Mouse (Mus musculus) gastrocnemius, postnatal 10 days (tissue): ENCODE measurements at regions not wholly inside any gene's neighbourhood (a gene's known extent, or its start where the extent isn't known, plus 50 kb on each side); places are given as distances from the start of the nearest gene placed in this dataset.
"Not testable (repeated sequence)": the region's sequence is repeated elsewhere in the genome, so short reads cannot be mapped to it uniquely, and the experiment has no call there.

Experiments
- DNase-seq: peaks from one replicate; pipeline ENCODE4 v3.0.0; 2021; ENCODE audit warnings: mixed read lengths

DNA sequence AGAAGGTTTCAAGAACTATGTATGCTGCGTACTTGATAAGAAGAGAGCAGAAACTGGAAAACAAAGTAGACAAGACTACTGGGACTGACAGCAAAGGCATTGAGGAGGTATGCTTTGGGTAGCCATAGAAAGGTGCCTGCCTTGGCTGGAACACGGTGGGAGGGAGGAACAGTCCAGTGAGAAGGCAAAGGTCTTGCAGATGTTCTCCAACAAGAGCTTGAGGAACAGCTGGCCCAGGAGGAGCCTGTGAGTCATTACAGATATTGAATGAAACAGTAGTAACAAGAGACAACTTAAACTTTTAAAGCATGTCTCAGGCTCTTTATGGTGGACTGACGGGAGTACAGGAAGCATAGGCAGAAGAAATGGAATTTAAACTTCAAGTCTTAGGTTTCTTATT lies 424.9 kb upstream of the Sphkap start:
- DNase-seq: no peak

- no peak for DNase-seq
Observed at GRCm38 (mm10) chr1:83831900-83832535, 424.0 kb upstream of the Sphkap start.

- DNase-seq: no peak
Observed at GRCm38 (mm10) chr1:83830025-83830645, 422.1 kb upstream of the Sphkap start.

DNA sequence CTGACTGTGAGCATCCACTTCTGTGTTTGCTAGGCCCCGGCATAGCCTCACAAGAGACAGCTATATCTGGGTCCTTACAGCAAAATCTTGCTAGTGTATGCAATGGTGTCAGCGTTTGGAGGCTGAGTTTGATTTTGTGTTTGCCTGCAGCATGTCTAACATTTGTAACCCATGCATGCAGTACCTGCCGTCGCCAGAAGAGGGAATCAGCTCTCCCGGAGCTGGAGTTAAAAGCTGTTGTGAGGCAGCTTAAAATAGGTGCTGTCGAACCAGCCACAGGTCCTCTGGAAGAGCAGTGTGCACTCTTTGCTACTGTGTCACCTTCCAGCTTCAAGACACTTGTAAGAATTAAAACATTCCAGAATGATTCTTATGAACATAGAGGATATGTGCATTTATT lies 403.2 kb upstream of the Sphkap start:
- DNase-seq: not testable (repeated sequence)

DNA sequence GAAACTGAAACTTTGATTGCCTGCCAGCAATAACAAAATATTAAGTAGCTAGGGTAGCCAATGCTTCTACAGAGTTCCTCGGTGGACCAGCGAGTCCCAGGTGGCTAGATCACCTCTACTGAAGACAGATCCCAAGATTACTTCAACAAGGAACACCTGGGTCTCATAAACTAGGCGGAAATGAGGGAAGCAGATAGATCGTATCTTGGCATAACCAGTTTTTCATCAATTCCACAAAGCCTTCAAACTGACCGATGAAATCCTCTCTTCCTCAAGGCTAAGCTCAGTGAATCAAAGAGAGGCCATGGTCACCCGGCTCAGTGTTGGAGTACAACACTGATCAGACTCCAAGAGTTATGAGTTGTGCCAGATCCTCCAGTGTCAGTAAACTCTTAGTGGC lies 400.4 kb upstream of the Sphkap start:
- no peak for DNase-seq

DNA sequence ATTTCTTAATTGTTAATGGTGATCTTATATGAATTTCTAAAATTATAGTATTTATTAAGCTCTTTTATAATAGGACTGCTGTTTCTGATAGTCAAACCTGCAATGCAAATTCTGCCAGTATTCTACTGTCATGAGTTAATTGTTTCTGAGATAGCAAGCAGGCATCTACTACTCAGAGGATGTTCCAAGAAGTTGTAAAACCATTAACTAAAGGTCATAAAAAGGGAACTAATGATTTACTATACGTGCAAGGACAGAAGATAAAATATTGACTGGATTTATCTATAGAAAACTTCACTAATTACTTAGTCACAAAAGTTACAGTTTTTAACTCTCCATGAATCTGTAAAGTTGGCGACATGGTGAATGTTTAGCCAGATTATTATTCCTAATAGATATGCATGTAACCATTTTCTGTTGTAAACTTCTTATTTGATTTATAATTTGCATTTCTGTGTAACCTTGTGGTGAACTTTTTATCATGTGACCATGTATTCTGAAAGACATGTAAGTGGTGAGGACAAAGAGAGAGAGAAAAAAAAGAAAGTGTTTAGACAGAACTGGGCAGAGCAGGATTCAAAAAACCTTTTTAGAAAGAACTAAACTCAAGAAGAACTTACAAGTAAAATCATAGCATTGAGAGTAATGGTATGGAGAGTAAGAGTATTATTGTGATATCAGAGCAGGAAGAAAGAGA lies 395.5 kb upstream of the Sphkap start:
- no peak for DNase-seq

GRCm38 (mm10) chr1:83801759-83802158 lies 393.8 kb upstream of the Sphkap start:
- no peak for DNase-seq

DNA sequence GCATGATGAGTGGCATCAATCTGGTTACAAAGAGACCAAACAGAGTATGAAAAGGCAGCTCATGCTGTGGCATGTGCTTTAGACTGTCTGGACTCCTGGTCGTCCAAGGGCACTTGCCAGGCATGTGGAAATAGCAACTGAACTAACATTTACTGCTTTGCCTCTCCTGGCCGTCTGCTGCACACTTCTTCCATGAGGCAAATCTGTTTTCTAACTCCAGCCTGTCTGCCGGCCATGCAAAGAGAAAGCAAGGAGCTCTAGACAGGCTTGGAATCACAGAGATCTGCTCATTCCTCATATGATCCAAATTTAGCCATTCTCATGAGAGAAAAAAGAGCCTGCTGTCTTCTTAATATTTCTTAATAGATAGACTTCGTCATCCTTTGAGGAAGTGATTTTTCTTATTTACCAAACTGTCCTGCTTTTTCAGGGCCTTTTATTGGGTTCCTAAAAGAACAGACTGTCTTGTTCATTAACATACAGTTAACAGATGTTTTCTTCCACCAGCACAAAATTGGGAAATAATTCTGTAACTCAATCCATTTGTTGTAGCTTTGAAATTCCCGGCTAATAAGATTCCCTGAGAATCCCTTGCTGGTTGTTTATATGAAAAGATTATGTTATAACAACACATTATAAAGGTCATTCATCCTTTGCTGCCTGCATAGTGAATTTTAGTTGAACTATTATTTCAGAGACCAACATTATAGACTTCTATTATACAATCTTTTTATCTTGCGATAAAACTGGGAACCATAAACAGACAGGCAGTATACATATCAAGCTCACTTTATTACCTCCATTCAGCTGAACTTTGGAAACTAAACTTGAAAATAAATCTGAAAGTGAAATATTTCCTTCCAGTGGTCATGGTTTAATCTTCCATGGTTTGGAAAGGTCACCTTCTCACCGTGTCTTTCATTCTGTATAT lies 389.2 kb upstream of the Sphkap start:
- peak; percentile 8 for DNase-seq

DNA sequence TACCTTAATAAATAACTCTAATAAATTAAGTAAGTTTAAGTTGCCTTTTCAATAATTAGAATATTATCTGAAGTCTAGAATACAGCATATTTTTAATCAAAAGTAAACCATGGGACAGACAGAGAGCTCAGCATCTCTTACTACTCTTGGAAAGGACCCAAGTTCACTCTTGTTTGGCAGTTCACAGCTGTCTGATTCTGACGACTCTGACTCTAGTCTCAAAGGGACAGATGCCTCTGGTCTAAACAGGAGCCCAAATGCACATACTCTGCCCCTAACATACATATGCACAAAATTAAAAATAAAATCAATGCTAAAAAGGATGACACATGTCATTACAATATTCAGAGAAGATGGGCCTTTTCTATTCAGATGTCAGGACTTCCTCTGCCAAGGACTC lies 369.2 kb upstream of the Sphkap start:
- DNase-seq: no peak

DNA sequence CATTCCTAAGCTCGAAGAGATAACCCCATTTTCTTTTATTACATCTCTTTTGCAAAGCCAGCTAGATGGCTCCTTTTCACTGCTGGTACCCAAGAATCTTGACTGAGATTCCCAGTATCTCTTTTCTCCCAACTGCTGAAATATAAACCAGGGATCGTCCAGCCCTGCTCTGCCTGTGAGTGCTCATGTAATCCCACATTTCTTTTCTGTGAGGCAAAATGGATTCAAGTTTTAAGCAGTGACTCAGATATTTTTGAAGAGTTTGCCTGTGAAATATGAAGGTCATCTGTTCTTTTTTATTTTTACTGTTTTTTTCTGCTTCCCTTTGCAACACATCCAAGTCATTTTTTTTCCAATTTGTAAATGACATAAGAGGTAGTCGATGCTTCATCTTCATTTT lies 363.2 kb upstream of the Sphkap start:
- DNase-seq: no peak

DNA sequence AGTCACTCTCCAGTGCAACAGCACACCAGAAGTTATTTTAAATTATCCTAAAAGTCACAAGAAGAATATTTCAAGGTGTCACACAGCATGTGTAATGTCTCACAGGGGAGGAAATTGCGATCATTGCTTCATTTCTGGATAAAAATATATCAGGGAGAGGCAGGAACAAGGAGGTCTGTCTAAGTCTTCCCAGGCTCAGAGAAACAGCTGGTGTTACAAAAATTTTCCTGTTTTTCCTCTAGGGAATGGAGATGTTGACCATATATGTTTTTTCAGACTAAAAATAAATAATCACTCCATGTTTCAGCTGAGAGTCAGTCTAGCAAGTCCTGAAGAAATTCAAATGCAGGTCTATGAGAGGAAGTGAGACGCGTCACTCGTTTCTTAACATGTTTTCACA lies 353.5 kb upstream of the Sphkap start:
- no peak for DNase-seq

DNA sequence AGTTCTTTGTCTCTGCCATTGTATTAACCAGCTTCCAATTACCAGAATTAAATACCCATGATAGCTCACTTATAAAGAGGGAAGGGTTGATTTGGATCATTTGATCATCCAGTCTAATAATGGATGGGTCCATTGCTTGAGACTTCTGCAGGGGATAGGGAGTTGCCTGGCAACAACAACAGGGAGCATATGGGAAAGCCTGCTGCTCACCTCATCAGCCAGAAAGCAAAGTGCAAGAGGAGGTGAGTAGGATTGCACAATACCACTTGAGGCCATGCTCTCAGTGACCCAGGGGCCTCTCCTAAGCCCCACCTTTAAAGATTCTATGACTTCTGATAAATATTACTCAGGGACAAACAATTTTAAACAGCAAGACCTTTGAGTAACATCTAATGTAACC lies 348.9 kb upstream of the Sphkap start:
- no peak for DNase-seq

DNA sequence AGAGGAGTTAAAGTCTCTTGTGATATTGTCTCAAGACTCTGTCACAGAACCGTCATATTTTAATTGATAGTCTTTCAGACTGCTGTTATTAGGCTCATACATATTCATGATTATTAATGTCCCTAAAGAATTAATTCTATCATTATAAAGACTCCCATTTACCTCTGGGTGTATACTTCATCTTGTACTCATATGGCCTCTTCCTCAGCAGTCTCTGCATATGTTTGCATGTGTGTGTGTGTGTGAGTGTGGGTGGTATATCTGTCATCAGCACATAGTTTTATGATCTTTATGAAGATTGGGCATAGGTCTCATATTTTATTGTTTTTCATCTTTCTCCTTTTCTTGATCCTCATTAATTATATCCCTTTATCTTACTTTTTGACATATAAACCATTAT lies 347.3 kb upstream of the Sphkap start:
- no peak for DNase-seq

- no peak for DNase-seq
Observed at GRCm38 (mm10) chr1:83752976-83753375, 345.0 kb upstream of the Sphkap start.

- DNase-seq: no peak
Observed at GRCm38 (mm10) chr1:83748974-83749373, 341.0 kb upstream of the Sphkap start.

- DNase-seq: no peak
Observed at GRCm38 (mm10) chr1:83748061-83748460, 340.1 kb upstream of the Sphkap start.

- DNase-seq: no peak
Observed at GRCm38 (mm10) chr1:83747412-83747811, 339.4 kb upstream of the Sphkap start.

DNA sequence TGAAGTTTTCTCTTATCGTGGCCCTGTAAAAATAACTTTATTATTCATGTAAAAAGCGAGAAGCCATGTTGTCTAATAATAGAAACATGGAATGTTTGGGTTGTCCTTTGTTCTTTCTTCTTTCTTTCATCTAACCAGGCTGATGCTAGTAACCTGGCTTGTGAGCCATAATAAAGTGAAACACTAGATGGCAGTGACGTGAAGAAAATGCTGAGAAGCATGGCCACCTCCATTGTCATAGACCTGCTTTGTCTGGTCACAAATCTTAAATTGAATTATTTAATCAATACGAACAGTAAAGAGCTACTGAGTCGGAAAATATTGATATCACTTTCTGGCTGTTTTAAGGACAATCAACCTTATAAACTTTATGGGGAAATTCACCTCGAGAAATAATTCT lies 338.0 kb upstream of the Sphkap start:
- DNase-seq: peak; percentile 10

DNA sequence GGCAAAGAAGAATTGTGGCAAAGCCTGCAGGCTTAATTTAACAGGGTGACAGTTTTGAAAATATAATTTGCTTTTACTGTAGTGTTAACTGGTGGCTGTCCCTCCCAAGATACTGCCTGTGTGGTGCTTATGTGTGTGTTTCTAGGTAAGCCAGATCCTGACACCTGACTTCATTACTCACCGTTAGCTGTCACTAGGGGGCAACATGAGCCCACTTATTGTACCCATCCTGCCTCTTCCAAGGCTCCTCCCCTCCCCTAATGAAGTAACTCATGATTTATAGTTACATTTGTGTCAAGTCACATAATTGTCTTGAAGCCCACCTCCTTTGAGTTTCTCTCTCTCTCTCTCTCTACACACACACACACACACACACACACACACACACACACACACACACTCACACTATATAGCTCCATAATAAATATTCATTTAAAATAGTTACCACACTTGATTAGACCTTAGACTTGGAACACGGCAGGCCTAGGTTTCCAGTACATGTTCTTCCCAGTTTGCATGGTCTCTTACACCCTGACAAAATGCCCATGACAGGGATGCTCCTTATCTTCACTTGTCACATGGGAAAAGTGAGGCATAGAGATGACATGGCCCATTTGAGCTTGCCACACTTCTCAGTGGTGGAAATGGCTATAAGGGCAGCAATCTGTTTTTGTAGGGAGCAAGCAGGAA lies 328.6 kb upstream of the Sphkap start:
- DNase-seq: no peak

- no peak for DNase-seq
Observed at GRCm38 (mm10) chr1:83731682-83732081, 323.7 kb upstream of the Sphkap start.

DNA sequence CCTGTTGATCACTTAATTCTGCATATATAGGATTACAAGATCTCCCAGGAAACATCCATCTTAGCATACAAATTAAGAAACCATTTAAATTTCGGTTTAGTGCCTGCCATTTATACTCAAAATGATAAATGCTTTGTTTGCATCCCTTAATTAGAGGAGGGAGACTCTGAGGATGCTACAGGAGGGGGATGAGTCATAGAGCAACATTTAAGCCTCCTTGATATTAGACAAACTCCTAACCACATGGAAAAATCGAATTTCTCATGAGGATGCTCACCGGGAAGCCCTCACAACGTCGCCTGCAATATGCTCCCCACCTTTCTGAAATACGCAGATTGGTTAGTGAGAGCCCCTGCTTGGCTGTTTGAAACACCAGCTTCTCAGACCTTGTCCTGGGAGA lies 320.8 kb upstream of the Sphkap start:
- no peak for DNase-seq

DNA sequence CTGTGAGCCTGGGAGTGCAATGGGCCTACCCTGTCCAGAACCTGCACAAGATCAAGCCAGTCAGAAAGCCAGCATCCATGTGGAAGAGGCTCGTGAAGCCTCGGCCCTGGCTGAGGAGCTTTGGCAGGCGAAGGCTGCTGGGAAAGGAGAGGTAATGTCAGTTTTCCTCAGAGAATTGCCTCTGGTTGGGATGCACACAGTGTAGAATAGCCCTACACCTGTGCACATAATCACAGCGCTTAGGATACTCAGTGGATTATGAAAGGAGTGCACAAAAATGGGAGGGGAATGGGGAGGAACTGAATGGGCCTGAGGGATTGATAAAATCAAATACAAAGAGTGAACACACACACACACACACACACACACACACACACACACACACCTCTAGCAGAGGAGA lies 319.9 kb upstream of the Sphkap start:
- no peak for DNase-seq
